Mouse (Mus musculus) forebrain, embryonic 16.5 days (tissue): Measurements from ENCODE around the gene Ell. TPM values are rescaled to one million over a fixed set of nuclear protein-coding genes. Genes with fewer than 3 reads are reported as not detected.

Source experiments
- ATAC-seq: fragments of 200-750 bp; cut with Nextera tagmentation; 2 replicates; pipeline ENCODE4 v1.8.0; 2017; ENCODE audit warnings: mild to moderate bottlenecking, moderate library complexity
- H3K27ac ChIP-seq: fragments of 300-500 bp; sonication (generic); 2 replicates; pipeline ENCODE4 v1.5.1; 2014; ENCODE audit warnings: low read length, control low read depth
- H3K27me3 ChIP-seq: fragments of 300-500 bp; sonication (generic); replicated peaks from 2 replicates; pipeline ENCODE4 v1.6.1; 2014; ENCODE audit warnings: low read length; ENCODE audit not compliant: control insufficient read depth, insufficient read depth
- H3K36me3 ChIP-seq: fragments of 300-500 bp; sonication (generic); 2 replicates; pipeline ENCODE4 v1.6.1; 2014; ENCODE audit not compliant: control insufficient read depth, insufficient read depth
- H3K4me1 ChIP-seq: fragments of 300-500 bp; sonication (generic); replicated peaks from 2 replicates; pipeline ENCODE4 v1.6.1; 2014; ENCODE audit warnings: low read length; ENCODE audit not compliant: control insufficient read depth, insufficient read depth
- H3K4me2 ChIP-seq: fragments of 300-500 bp; sonication (generic); 2 replicates; pipeline ENCODE4 v1.6.1; 2014; ENCODE audit warnings: mild to moderate bottlenecking, low read length, control low read depth
- H3K4me3 ChIP-seq: fragments of 300-500 bp; sonication (generic); replicated peaks from 2 replicates; pipeline ENCODE4 v1.5.1; 2014; ENCODE audit warnings: mild to moderate bottlenecking, low read length, control low read depth
- H3K9ac ChIP-seq: fragments of 300-500 bp; sonication (generic); replicated peaks from 2 replicates; pipeline ENCODE4 v1.6.1; 2014; ENCODE audit warnings: low read depth, low read length, control low read depth
- H3K9me3 ChIP-seq: fragments of 300-500 bp; sonication (generic); 2 replicates; pipeline ENCODE4 v1.6.1; 2016; ENCODE audit warnings: low read length; ENCODE audit not compliant: control insufficient read depth
- WGBS: fragments of 180-500 bp; shearing (Covaris S2); extraction: QIAGEN DNeasy Blood & Tissue Kit; methylation state at CpG from one replicate; pipeline ENCODE4 v1.1.7; 2014; 5-methylcytosine and 5-hydroxymethylcytosine counted together
- polyA plus RNA-seq: library from polyadenylated mRNA; unstranded; fragments of >200 nt; fragmentation: Nextera tagmentation; extraction: Ambion mirVana; gene quantifications from 2 replicates; pipeline ENCODE4 v1.2.1, GENCODE M21; 2015

Gene Ell
- polyA plus RNA-seq, 1 experiment from 2014 or later: 18.9 TPM

GRCm38 (mm10) chr8:70529299-70529698, 10.0 kb upstream of the Ell start:
- ATAC-seq: no peak
- Histone ChIP-seq H3K9me3 (no peaks in the 10 kb centered on the region), H3K27ac (no peak overlapping the region), H3K4me2 (no peak overlapping the region), H3K4me1 (peaks cover 29% of the 10 kb centered on the region), H3K9ac (no peak overlapping the region), H3K4me3 (no peak overlapping the region), H3K36me3 (peaks cover 13% of the 10 kb centered on the region), H3K27me3 (no peaks in the 10 kb centered on the region)
- 88% methylated on average over 5 of the region's 5 CpGs for WGBS

- ATAC-seq: no peak
- WGBS: 96% methylated on average over 3 of the region's 3 CpGs
- no peak overlapping the region for H3K9ac ChIP-seq
- H3K4me2 ChIP-seq: no peak overlapping the region
- peaks cover 13% of the 10 kb centered on the region for H3K36me3 ChIP-seq
- no peak overlapping the region for H3K4me3 ChIP-seq
- no peak overlapping the region for H3K27ac ChIP-seq
- no peaks in the 10 kb centered on the region for H3K27me3 ChIP-seq
- peaks cover 29% of the 10 kb centered on the region for H3K4me1 ChIP-seq
- H3K9me3 ChIP-seq: no peaks in the 10 kb centered on the region
Measured at GRCm38 (mm10) chr8:70529741-70530161, 9.5 kb upstream of the Ell start.

GRCm38 (mm10) chr8:70530314-70530713, 8.9 kb upstream of the Ell start:
- Histone ChIP-seq H3K36me3 (peaks cover 13% of the 10 kb centered on the region), H3K9me3 (no peaks in the 10 kb centered on the region), H3K9ac (no peak overlapping the region), H3K27ac (no peak overlapping the region), H3K4me2 (no peak overlapping the region), H3K27me3 (no peaks in the 10 kb centered on the region), H3K4me1 (peaks cover 29% of the 10 kb centered on the region), H3K4me3 (no peak overlapping the region)
- no peak for ATAC-seq
- WGBS: 82% methylated on average over 2 of the region's 2 CpGs

- H3K27me3 ChIP-seq: no peaks in the 10 kb centered on the region
- no peak overlapping the region for H3K9ac ChIP-seq
- 93% methylated on average over 12 of the region's 12 CpGs for WGBS
- peaks cover 17% of the 10 kb centered on the region for H3K4me1 ChIP-seq
- H3K4me3 ChIP-seq: no peak overlapping the region
- peaks cover 15% of the 10 kb centered on the region for H3K36me3 ChIP-seq
- ATAC-seq: no peak
- no peak overlapping the region for H3K27ac ChIP-seq
- H3K4me2 ChIP-seq: no peak overlapping the region
- no peaks in the 10 kb centered on the region for H3K9me3 ChIP-seq
Measured at GRCm38 (mm10) chr8:70534281-70534680, 5.0 kb upstream of the Ell start.

- H3K4me3 ChIP-seq: no peak overlapping the region
- no peak overlapping the region for H3K9ac ChIP-seq
- no peak for ATAC-seq
- H3K27ac ChIP-seq: no peak overlapping the region
- no peak overlapping the region for H3K4me2 ChIP-seq
- H3K9me3 ChIP-seq: no peaks in the 10 kb centered on the region
- H3K36me3 ChIP-seq: peaks cover 13% of the 10 kb centered on the region
- 85% methylated on average over 3 of the region's 3 CpGs for WGBS
- H3K27me3 ChIP-seq: no peaks in the 10 kb centered on the region
- H3K4me1 ChIP-seq: peaks cover 11% of the 10 kb centered on the region
Measured at GRCm38 (mm10) chr8:70535221-70535620, 4.0 kb upstream of the Ell start.

GRCm38 (mm10) chr8:70535701-70536100, 3.6 kb upstream of the Ell start:
- peaks cover 16% of the 10 kb centered on the region for H3K4me1 ChIP-seq
- WGBS: 89% methylated on average over 2 of the region's 2 CpGs
- H3K36me3 ChIP-seq: peaks cover 13% of the 10 kb centered on the region
- H3K9me3 ChIP-seq: no peaks in the 10 kb centered on the region
- H3K27ac ChIP-seq: no peak overlapping the region
- H3K4me3 ChIP-seq: no peak overlapping the region
- no peaks in the 10 kb centered on the region for H3K27me3 ChIP-seq
- no peak for ATAC-seq
- no peak overlapping the region for H3K4me2 ChIP-seq
- no peak overlapping the region for H3K9ac ChIP-seq

- Histone ChIP-seq H3K27ac (peak overlapping the region; percentile 96), H3K9ac (peak overlapping the region; percentile 57), H3K4me2 (peak overlapping the region; percentile 94), H3K4me1 (peaks cover 26% of the 10 kb centered on the region), H3K9me3 (no peaks in the 10 kb centered on the region), H3K36me3 (peaks cover 4% of the 10 kb centered on the region; the same call in 1 of the 2 replicates), H3K27me3 (no peaks in the 10 kb centered on the region), H3K4me3 (peak overlapping the region; percentile 87)
- WGBS: 15% methylated on average over 24 of the region's 24 CpGs
- ATAC-seq: peak; percentile 2; the same call in 1 of the 2 replicates
Measured at GRCm38 (mm10) chr8:70538024-70538579, 1.2 kb upstream of the Ell start.

- H3K4me1 ChIP-seq: peaks cover 26% of the 10 kb centered on the region
Measured at GRCm38 (mm10) chr8:70538633-70539076, 602 bp upstream of the Ell start.

GRCm38 (mm10) chr8:70540013-70540506, 803 bp downstream of the Ell start:
- no peaks in the 10 kb centered on the region for H3K27me3 ChIP-seq
- H3K27ac ChIP-seq: peak overlapping the region; percentile 96; the same call in 1 of the 2 replicates
- H3K4me1 ChIP-seq: peaks cover 26% of the 10 kb centered on the region
- 16% methylated on average over 4 of the region's 4 CpGs for WGBS
- H3K9me3 ChIP-seq: no peaks in the 10 kb centered on the region
- H3K9ac ChIP-seq: peak overlapping the region; percentile 89
- 0 out of 2 replicates have a peak, but pooled peaks cover 2% of the 10 kb centered on the region for H3K36me3 ChIP-seq
- no peak for ATAC-seq
- peak overlapping the region; percentile 87 for H3K4me3 ChIP-seq
- peak overlapping the region; percentile 94 for H3K4me2 ChIP-seq

More at GRCm38 (mm10) chr8:70538633-70539076, 602 bp upstream of the Ell start:
- Histone ChIP-seq H3K9ac (peak overlapping the region; percentile 57), H3K27ac (peak overlapping the region; percentile 96), H3K4me2 (peak overlapping the region; percentile 94), H3K9me3 (no peaks in the 10 kb centered on the region), H3K4me3 (peak overlapping the region; percentile 87), H3K27me3 (no peaks in the 10 kb centered on the region), H3K36me3 (peaks cover 2% of the 10 kb centered on the region; the same call in 1 of the 2 replicates)
- 0% methylated on average over 32 of the region's 32 CpGs for WGBS
- peak; percentile 78 for ATAC-seq
